Mouse (Mus musculus): ENCODE results near the gene Slfnl1.

The Slfnl1 gene

DNA sequence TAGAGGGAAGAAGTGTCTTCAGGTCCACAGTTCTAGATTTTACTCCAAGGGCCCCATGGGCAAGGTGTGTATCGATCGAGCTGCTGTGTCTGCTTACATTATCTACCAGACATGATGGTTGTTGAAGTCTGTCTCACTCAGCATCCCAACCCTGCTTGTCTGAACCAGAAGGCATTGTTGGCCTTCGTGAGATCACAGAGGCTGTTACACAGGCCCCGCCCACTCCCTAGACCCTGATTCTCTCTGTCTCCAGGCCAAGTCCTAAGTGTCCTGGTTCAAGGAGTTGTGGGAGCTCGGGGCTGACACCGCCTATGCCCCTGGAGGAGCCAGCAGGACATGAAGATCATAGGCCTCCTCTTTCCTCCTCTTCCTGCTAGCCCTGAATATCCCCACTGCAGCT, at the start of gene Slfnl1:
Slfnl1 (plus strand) TSS at position 246 of the 400 bp plus-strand sequence.
- no peak for DNase-seq

GRCm38 (mm10) chr4:120487707-120488106, 44.3 kb upstream of the Slfnl1 start:
- DNase-seq = no peak

GRCm38 (mm10) chr4:120506955-120507354, 25.1 kb upstream of the Slfnl1 start:
- no peak for DNase-seq

- DNase-seq = no peak
Observed at GRCm38 (mm10) chr4:120511203-120511602, 20.8 kb upstream of the Slfnl1 start.

DNA sequence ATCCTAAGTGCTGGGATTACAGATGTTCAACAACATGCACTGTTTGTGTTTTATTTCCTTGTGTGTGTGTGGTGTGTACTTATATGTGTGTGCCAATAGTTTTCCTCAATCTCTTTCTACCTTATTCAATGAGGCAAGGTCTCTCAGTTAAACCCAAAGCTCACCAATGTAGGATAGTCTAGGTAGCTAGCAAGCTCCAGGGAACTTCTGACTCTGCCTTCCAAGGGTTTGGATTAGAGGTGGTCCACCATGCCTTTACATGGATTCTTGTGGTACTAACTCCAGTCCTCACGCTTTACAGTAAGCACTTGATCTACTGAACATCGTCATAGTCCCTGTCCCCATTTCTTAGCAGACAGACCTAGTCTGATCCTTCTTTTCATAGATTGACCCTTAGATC, 17.7 kb upstream of the Slfnl1 start:
- DNase-seq = no peak

- peak; percentile 28 to 35 for DNase-seq
Observed at GRCm38 (mm10) chr4:120516491-120516890, 15.5 kb upstream of the Slfnl1 start.

GRCm38 (mm10) chr4:120516907-120517306, 15.1 kb upstream of the Slfnl1 start:
- DNase-seq = no peak

GRCm38 (mm10) chr4:120517335-120517734, 14.7 kb upstream of the Slfnl1 start:
- peak; percentile 69 to 88 for DNase-seq

DNA sequence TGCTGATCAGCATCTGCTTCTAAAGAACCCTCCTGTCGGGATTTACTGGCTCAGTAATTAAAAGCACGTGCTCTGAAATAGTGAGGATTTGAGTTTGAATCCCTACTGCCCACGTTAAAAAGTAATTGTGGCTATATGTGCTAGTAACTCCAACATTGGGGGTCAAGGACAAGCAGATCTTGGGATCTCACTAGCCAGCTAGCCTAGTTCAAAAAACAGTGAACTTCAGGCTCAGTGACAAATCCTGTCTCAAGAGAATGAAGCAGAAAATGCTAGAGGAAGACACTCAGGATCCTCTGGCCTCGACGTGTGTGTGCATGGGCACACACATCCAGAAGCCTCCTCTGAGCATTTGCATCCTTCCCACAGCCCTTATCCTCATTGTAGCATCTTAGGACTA, 10.3 kb upstream of the Slfnl1 start:
- DNase-seq = no peak

DNA sequence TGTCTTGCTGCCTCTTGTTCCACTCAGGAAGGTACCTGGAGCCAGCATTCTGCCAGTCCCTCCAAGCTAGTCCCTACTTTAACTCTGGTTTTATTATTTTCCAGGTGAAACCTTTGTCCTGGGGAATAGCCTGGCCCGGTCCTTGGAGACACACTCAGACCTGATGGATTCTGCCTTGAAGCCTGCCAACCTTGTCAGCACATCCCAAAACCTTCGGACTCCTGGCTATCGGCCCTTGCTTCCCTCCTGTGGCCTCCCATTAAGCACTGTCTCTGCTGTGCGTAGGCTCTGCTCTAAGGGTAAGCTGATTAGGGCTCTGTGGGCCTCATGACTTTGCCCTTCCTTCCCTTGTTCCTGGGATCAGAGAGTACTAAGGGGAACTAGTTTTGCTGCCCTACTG, 9.7 kb upstream of the Slfnl1 start:
- DNase-seq = peak; percentile 60 to 71

DNA sequence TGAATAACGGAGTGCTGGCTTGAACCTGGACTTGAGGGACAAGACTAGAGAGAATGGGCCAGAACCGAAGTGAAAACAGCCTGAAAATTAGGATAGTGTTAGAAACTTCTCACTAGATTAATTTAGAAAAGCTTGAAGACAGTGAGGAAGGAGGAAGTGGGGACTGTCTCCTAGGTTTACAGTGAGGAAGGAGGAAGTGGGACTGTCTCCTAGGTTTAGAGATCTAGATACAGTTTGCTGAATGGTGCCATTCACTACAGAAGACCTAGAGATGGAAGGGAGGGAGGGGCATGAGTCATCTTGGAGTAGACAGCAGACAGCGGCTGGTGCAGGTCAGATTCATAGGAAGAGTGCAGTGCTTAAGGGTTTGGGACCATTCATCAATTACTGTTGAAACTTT, 8.9 kb upstream of the Slfnl1 start:
- no peak for DNase-seq

GRCm38 (mm10) chr4:120528171-120528570, 3.9 kb upstream of the Slfnl1 start:
- no peak for DNase-seq

DNA sequence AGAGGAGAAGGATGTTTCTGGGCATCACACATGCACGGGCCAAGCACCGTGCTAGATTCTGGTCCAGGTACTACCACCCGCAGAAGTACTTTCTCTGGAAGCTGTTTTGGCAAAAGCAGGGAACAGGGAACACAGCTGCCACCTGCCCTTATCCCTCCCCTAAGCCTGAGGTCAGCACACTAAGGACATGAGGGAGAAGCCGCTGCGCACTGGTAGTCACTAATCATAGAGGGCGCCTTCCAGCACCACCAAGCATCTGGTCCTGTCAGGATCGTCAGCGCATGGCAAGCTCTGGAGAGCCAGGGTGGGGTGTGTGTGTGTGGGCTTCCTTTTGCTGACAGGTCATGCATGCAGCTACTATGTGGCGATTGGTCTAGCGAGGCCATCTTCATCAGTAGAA, 6.6 kb downstream of the Slfnl1 start:
- DNase-seq = no peak

DNA sequence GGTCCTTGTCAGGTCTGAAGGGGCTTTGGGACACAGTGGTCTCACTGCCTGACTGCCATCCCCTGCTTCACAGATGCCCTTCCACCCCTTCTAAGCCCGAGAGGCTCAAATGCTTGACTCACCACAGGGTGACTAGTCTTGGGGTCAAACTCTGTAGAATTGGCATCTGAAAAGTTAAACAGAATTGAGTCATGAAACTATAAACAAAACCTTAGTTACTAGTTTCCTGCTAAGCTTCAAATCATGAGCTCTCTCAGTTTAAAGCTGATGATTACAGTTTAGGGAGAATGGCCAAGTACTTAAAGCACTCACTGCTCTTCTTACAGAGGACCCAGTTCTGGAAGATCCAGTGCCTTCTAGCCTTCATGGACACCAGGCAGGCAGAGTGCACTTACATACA, 12.9 kb downstream of the Slfnl1 start:
- DNase-seq = no peak

DNA sequence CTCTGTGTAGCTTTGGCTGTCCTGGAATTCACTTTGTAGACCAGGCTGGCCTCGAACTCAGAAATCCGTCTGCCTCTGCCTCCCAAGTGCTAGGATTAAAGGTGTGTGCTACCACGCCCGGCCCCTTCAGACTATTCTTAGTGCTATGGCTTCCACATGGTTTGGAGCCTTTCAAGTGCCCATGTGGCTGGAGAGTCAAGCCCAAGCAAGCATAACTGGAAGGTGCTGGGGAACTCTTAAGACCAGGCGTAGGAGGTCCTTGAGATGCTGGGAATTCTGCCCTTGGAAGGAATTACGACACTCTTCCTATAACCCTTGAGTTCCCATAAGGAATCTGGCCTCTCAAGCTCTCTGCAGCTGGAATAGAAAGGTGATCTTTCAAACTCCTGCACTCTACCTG, 24.6 kb downstream of the Slfnl1 start:
- no peak for DNase-seq

- DNase-seq = peak in 1 of 2 experiments; percentile 37
Observed at GRCm38 (mm10) chr4:120565726-120566125, 33.7 kb downstream of the Slfnl1 start.

DNA sequence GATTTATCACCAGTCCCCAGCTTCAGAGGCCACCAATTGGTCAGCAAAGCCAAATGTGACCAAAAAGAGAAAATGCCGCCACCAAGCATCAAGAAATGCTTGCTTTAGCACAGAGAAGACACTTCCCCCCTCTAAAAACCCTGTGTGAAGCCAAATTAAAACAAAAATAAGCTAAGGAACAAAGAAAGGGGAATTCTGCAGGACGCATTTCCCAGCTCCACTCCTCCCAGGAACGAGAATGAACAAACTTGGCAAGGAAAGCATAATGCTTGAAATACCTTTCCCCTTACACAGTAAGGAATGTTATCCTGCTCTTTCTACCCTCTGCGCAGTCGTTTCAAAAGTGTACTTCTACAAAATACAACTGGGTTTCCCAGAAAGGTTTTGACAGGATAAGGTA, 36.0 kb downstream of the Slfnl1 start:
- DNase-seq = peak in 1 of 2 experiments; percentile 45

- peak; percentile 56 to 61 for DNase-seq
Observed at GRCm38 (mm10) chr4:120569025-120569424, 37.0 kb downstream of the Slfnl1 start.

GRCm38 (mm10) chr4:120569486-120570437, 37.7 kb downstream of the Slfnl1 start, which contains the start of gene Ctps:
Gene Ctps (minus strand): TSS chr4:120570276.
- peak; percentile 90 to 92 for DNase-seq

DNA sequence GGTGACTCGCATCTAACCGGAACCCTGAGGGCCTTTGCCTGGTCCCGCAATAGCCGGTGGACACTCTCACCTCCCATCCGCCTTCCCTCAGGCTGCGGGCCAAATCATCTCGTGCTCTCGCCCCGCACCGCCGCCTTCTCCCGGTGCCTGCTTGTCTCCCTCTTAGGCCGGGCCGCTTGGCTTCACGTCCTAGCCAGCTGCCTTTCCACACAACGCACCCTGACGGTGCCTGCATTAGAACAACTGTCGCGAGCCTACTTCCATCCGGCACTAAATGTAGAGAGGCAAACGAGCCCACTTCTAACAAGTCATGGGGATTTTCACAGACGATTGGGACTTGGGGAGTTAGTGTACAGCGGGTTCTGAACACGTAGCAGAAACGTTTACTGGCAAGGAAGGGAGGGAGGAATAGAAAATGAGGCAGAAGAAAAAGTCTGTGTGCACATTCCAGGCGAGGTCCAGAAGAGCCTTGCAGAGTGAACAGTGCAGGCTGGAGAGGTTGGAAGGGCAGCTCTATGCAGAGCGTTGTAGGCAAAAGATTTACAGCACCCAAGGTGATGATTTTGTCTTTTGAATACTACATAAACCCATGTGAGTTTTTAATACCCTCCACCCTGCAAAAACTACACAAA, 38.5 kb downstream of the Slfnl1 start:
- peak in 1 of 2 experiments; percentile 28 for DNase-seq

DNA sequence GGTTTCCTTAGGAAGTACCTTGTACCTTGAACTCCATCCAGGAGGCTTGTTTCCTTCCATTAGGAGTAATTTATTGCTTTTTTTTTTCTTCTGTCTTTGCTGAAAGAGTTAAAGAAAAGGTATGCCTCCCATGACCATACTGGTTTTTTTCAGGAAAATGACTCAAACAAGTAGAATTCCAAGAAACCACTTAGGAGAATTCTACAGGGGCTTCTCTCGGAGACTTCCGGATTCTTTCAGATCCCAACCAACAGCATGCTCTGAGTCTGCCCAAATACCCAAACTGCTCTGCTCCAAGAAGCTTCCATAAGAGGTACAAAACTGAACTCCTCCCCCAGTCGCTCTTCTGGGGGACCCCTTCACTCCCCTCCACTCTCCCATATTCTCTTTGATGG, 39.0 kb downstream of the Slfnl1 start:
- DNase-seq = no peak

GRCm38 (mm10) chr4:120571691-120572090, 39.7 kb downstream of the Slfnl1 start:
- no peak for DNase-seq

DNA sequence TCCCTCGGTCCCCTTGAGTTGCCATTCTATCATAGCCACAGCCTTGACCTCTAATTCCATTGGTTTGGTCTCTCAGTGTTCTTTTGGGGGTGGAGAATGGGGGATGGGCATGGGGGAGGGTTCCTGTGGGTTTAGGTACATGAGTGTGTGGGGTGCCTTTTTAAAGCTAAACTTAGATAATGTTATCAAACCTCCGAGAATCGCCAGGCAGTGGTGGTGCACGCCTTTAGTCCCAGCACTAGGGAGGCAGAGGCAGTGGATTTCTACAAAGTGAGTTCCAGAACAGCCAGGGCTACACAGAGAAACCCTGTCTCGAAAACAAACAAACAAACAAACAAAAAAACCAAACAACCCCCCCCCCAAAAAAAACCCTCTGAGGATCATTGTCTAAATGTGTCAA, 48.9 kb downstream of the Slfnl1 start:
- DNase-seq = no peak

DNA sequence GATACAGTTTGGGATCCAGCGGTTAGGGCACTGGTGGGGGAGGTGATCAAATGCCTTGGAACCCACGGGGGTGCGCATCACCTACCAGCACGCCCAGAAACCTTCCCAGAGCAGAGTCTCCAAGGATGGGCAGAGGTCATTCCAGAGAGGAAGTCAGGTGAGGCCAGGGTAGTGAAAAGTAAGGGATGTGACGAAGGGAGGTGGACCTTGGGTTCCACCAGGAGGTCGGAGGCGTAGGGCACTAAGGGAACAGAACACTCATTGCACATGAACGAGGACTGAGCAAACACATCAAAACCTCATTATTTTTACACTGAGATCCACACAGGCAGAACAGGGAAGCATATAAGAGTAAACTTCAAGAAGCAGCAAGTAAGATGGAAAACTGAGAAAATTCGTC, 49.7 kb downstream of the Slfnl1 start:
- no peak for DNase-seq
